Mouse (Mus musculus) embryonic fibroblast, embryonic 13.5 days (primary cell): Measurements from ENCODE around the gene Fam222b.

ENCODE experiments used
- CTCF ChIP-seq: IDR thresholded peaks from 2 replicates; pipeline ENCODE4 v1.5.1; 2011; ENCODE audit warnings: mild to moderate bottlenecking, control low read depth, low read length, moderate library complexity, borderline replicate concordance; ENCODE audit not compliant: insufficient read depth
- POLR2A ChIP-seq: IDR thresholded peaks from 2 replicates; pipeline ENCODE4 v1.6.1; 2011; ENCODE audit warnings: low read depth, mild to moderate bottlenecking, control low read depth, low read length, moderate library complexity

GRCm38 (mm10) chr11:78160675-78161074, 66.2 kb downstream of the Fam222b start:
- TF ChIP-seq CTCF (no peak), POLR2A (no peak)
